In the genomic region with DNA sequence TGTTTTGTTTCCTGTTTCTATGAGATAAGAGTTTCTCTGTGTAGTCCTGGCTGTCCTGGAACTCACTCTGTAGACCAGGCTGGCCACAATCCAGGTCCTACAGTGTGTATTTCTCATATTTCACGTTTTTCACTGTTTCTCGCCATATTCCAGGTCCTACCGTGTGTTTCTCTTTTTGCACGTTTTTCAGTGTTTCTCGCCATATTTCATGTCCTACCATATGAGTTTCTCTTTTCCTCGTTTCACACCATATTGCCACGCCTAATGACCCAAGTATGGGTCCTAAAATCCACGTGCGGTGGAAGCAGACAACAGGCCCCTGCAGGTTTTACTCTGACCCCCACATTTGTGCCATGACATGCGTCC, we compare ENCODE assay signal across 10 mouse cellular contexts. TPM values are rescaled to one million over a fixed set of nuclear protein-coding genes. Genes with fewer than 3 reads are reported as not detected.
DNase-seq lines count a peak whose midpoint lies in the region; ATAC-seq and TF ChIP-seq lines count a peak whose summit lies in the region.
"Had no signal": no experiment of that assay in that cellular context is flagged by ENCODE, and none has a peak within 500 bp of the region (broad histone marks: within the 10 kb centered on the region; RNA-seq: fewer than 3 reads in every experiment).

No protein-coding gene starts in this region.

- no peaks in the 10 kb centered on the region for H3K9me3 ChIP-seq in hindbrain, embryonic 16.5 days (ENCODE audit: control insufficient read depth, low read length)

- no peak overlapping the region for H3K4me3 ChIP-seq in kidney, adult 2 months (ENCODE audit: insufficient read depth, low read depth, low read length)
- H3K4me3 ChIP-seq in macrophage (ENCODE audit: inconsistent target): peak overlapping the region; percentile 46; the same call in 1 of the 2 replicates
- no peak overlapping the region for H3K4me3 ChIP-seq in hindbrain, embryonic 16.5 days (ENCODE audit: low read length)

- H3K27me3 ChIP-seq in kidney, adult 2 months (replicated peaks; ENCODE audit: control insufficient read depth, insufficient read depth, low read length): no peaks in the 10 kb centered on the region
- H3K27me3 ChIP-seq in hindbrain, embryonic 16.5 days (replicated peaks; ENCODE audit: control insufficient read depth, insufficient read depth, low read length): no peaks in the 10 kb centered on the region

- TF ChIP-seq CTCF in kidney, adult 2 months (conservative IDR thresholded peaks at IDR 0.05; ENCODE audit: insufficient read depth, insufficient read length, low read depth, low read length): no peak

- 0 out of 2 replicates have a peak, but pooled peaks have one; percentile 12 for ATAC-seq in erythroblast, adult 5-6 weeks (replicated peaks; ENCODE audit: low FRiP score, poor library complexity, severe bottlenecking)
- no peak for ATAC-seq in hindbrain, embryonic 16.5 days

- no peaks in the 10 kb centered on the region for H3K36me3 ChIP-seq in kidney, adult 2 months (ENCODE audit: control insufficient read depth, insufficient read depth, low read length)
- H3K36me3 ChIP-seq in macrophage (ENCODE audit: inconsistent target): peaks cover 20% of the 10 kb centered on the region
- no peaks in the 10 kb centered on the region for H3K36me3 ChIP-seq in hindbrain, embryonic 16.5 days (ENCODE audit: control insufficient read depth, insufficient read depth, low read length)

- DNase-seq in kidney, adult 2 months: no peak
- no peak for DNase-seq in kidney, adult 11 months
- DNase-seq in NIH3T3 (ENCODE audit: low read depth): peak; percentile 31
- no peak for DNase-seq in left cerebral cortex, adult 8-10 months (ENCODE audit: low spot score in 2 of 2)
- no peak for DNase-seq in right cerebral cortex, postnatal 10 days (ENCODE audit: low spot score in 2 of 2)

- no peak overlapping the region for H3K9ac ChIP-seq in hindbrain, embryonic 16.5 days (ENCODE audit: low read depth, low read length)

- peaks cover 7% of the 10 kb centered on the region; the same call in 1 of the 2 replicates for H3K4me1 ChIP-seq in kidney, adult 2 months (ENCODE audit: control insufficient read depth, insufficient read depth, low read length)
- peaks cover 4% of the 10 kb centered on the region; the same call in 1 of the 2 replicates for H3K4me1 ChIP-seq in hindbrain, embryonic 16.5 days (ENCODE audit: control insufficient read depth, insufficient read depth, low read depth, low read length)

- no peak overlapping the region for H3K4me2 ChIP-seq in hindbrain, embryonic 16.5 days (ENCODE audit: low read length)

- WGBS in kidney, adult 2 months: 49% methylated on average over 10 of the region's 10 CpGs
- WGBS in macrophage (ENCODE audit: missing documents): 19% methylated on average over 10 of the region's 10 CpGs
- WGBS in hindbrain, embryonic 16.5 days: 68% methylated on average over 10 of the region's 10 CpGs

- no peak for TF ChIP-seq POLR2A in kidney, adult 2 months (IDR thresholded peaks at IDR 0.05; ENCODE audit: low read depth, low read length)

- peaks cover 44% of the 10 kb centered on the region for H3K79me2 ChIP-seq in macrophage (ENCODE audit: inconsistent target)

- peak overlapping the region; percentile 2; the same call in 1 of the 2 replicates for H3K27ac ChIP-seq in kidney, adult 2 months (ENCODE audit: insufficient read depth, low read depth, low read length)
- H3K27ac ChIP-seq in macrophage: peak overlapping the region; percentile 59
- no peak overlapping the region for H3K27ac ChIP-seq in hindbrain, embryonic 16.5 days (ENCODE audit: low read depth, low read length)

RNA-seq across cellular contexts. Expression of a gene that starts 0.7 kb away (rescaled TPM):
- 4.3 and 5.7 TPM in 2 replicates for polyA plus RNA-seq in kidney, adult 2 months (2012; rRNA removed)
- 3.6 and 4.8 TPM in 2 replicates for total RNA-seq in erythroblast, adult 5-6 weeks (2015; ENCODE audit: low replicate concordance)
- total RNA-seq in erythroblast, adult 5-6 weeks (2017; ENCODE audit: low replicate concordance): 3.7 and 8.6 TPM in 2 replicates
- 1,000 to 10,000 TPM in 3 of 26 experiments, 100 to 1,000 TPM in 15, 10 to 100 TPM in 8; 21.1 to 1,471 (median 387) TPM for total RNA-seq in macrophage (2018; cell fraction: chromatin; rRNA removed)
- total RNA-seq in macrophage (2018; cell fraction: cytosol; rRNA removed): 100 to 1,000 TPM in 16 of 26 experiments, 10 to 100 TPM in 10; 18.5 to 861 (median 338) TPM
- total RNA-seq in macrophage (2018; cell fraction: nucleus; rRNA removed): 1,000 to 10,000 TPM in 3 of 26 experiments, 100 to 1,000 TPM in 15, 10 to 100 TPM in 8; 25.3 to 1,222 (median 477) TPM
- polyA plus RNA-seq in macrophage (2018): 15.4 to 36.8 TPM (median 25.2 TPM) in 3 replicates
- 0.26 and 0.31 TPM in 2 replicates for polyA plus RNA-seq in hindbrain, embryonic 16.5 days (2015; fragmentation: Nextera tagmentation; extraction: Ambion mirVana)
- under 1 TPM in 2 of 4 experiments, not detected in 2; 0.35 to 0.68 TPM for total RNA-seq in left cerebral cortex, adult 8-10 months (2022)

RNA-seq across cellular contexts. Expression of a gene that starts 19.6 kb away (rescaled TPM):
- 23.5 and 26.1 TPM in 2 replicates for polyA plus RNA-seq in kidney, adult 2 months (2012; rRNA removed)
- total RNA-seq in erythroblast, adult 5-6 weeks (2015; ENCODE audit: low replicate concordance): 0.77 and 6.5 TPM in 2 replicates
- total RNA-seq in erythroblast, adult 5-6 weeks (2017; ENCODE audit: low replicate concordance): 2.9 and 9.2 TPM in 2 replicates
- 10 to 100 TPM in 20 of 26 experiments, 1 to 10 TPM in 6; 2.3 to 44.1 (median 19.3) TPM for total RNA-seq in macrophage (2018; cell fraction: chromatin; rRNA removed)
- total RNA-seq in macrophage (2018; cell fraction: cytosol; rRNA removed): 10 to 100 TPM; 13.0 to 23.5 (median 17.4) TPM
- total RNA-seq in macrophage (2018; cell fraction: nucleus; rRNA removed): 10 to 100 TPM in 17 of 26 experiments, 1 to 10 TPM in 9; 3.5 to 37.2 (median 13.2) TPM
- polyA plus RNA-seq in macrophage (2018): 15.9 to 19.6 TPM (median 16.7 TPM) in 3 replicates
- polyA plus RNA-seq in hindbrain, embryonic 16.5 days (2015; fragmentation: Nextera tagmentation; extraction: Ambion mirVana): 125 and 142 TPM in 2 replicates
- 100 to 1,000 TPM; 192 to 228 (median 217) TPM for total RNA-seq in left cerebral cortex, adult 8-10 months (2022)

RNA-seq across cellular contexts. Expression of a gene that starts 25.6 kb away (rescaled TPM):
- polyA plus RNA-seq in kidney, adult 2 months (2012; rRNA removed): 10.2 and 11.2 TPM in 2 replicates
- 95.3 and 131 TPM in 2 replicates for total RNA-seq in erythroblast, adult 5-6 weeks (2015; ENCODE audit: low replicate concordance)
- 94.0 and 102 TPM in 2 replicates for total RNA-seq in erythroblast, adult 5-6 weeks (2017; ENCODE audit: low replicate concordance)
- 1,000 to 10,000 TPM in 16 of 26 experiments, 100 to 1,000 TPM in 10; 351 to 3,989 (median 1,655) TPM for total RNA-seq in macrophage (2018; cell fraction: chromatin; rRNA removed)
- total RNA-seq in macrophage (2018; cell fraction: cytosol; rRNA removed): 100 to 1,000 TPM; 216 to 785 (median 485) TPM
- 1,000 to 10,000 TPM in 17 of 26 experiments, 100 to 1,000 TPM in 9; 512 to 3,803 (median 1,876) TPM for total RNA-seq in macrophage (2018; cell fraction: nucleus; rRNA removed)
- 217 to 389 TPM (median 305 TPM) in 3 replicates for polyA plus RNA-seq in macrophage (2018)
- polyA plus RNA-seq in hindbrain, embryonic 16.5 days (2015; fragmentation: Nextera tagmentation; extraction: Ambion mirVana): 4.9 and 5.3 TPM in 2 replicates
- 1 to 10 TPM; 2.3 to 6.1 (median 3.9) TPM for total RNA-seq in left cerebral cortex, adult 8-10 months (2022)

RNA-seq across cellular contexts. Expression of a gene that starts 48.5 kb away (rescaled TPM):
- 24.2 and 29.5 TPM in 2 replicates for polyA plus RNA-seq in kidney, adult 2 months (2012; rRNA removed)
- total RNA-seq in erythroblast, adult 5-6 weeks (2015; ENCODE audit: low replicate concordance): not detected in 2 replicates
- total RNA-seq in erythroblast, adult 5-6 weeks (2017; ENCODE audit: low replicate concordance): not detected in 2 replicates
- total RNA-seq in macrophage (2018; cell fraction: chromatin; rRNA removed): not detected
- total RNA-seq in macrophage (2018; cell fraction: cytosol; rRNA removed): under 1 TPM in 1 of 26 experiments, not detected in 25; 0.05 TPM
- total RNA-seq in macrophage (2018; cell fraction: nucleus; rRNA removed): not detected
- polyA plus RNA-seq in macrophage (2018): not detected in 3 replicates
- polyA plus RNA-seq in hindbrain, embryonic 16.5 days (2015; fragmentation: Nextera tagmentation; extraction: Ambion mirVana): not detected in 2 replicates
- not detected for total RNA-seq in left cerebral cortex, adult 8-10 months (2022)
- total RNA-seq: gastrocnemius, postnatal 4 days had no signal
- polyA plus RNA-seq: embryonic facial prominence, embryonic 11.5 days had no signal

Comparison
In these comparisons a context has a peak if more than half of its experiments do, and no peak if none do; other contexts are left out.
1. RNA of a gene that starts 25.6 kb away (polyA plus RNA-seq): 217 to 389 TPM in macrophage; 10.2 to 11.2 TPM in kidney, adult 2 months and 4.9 to 5.3 TPM in hindbrain, embryonic 16.5 days; every median in the first group is over 10 times any median in the second.